In genomic region chr8:105563871-105564270, GRCm38 (mm10) we compare ENCODE assay signal across 24 mouse cellular contexts. TPM values are rescaled to one million over a fixed set of nuclear protein-coding genes. Genes with fewer than 3 reads are reported as not detected.
DNase-seq lines count a peak whose midpoint lies in the region; ATAC-seq and TF ChIP-seq lines count a peak whose summit lies in the region.
"Had no signal": no experiment of that assay in that cellular context is flagged by ENCODE, and none has a peak within 500 bp of the region (broad histone marks: within the 10 kb centered on the region; RNA-seq: fewer than 3 reads in every experiment).

No protein-coding gene starts in this region.

- peaks cover 38% of the 10 kb centered on the region for H3K79me2 ChIP-seq in myocyte (ENCODE audit: control insufficient read depth, insufficient read depth)

- H3K9ac ChIP-seq in intestine, postnatal 0 days (ENCODE audit: low read depth, low read length) = no peak overlapping the region
- H3K9ac ChIP-seq in intestine, embryonic 15.5 days = no peak overlapping the region
- no peak overlapping the region; the same call in 1 of the 2 replicates for H3K9ac ChIP-seq in lung, postnatal 0 days (replicated peaks; ENCODE audit: low read depth)
- H3K9ac ChIP-seq: forebrain, embryonic 12.5 days; liver, embryonic 14.5 days; midbrain, embryonic 12.5 days had no signal

- no peaks in the 10 kb centered on the region for H3K4me1 ChIP-seq in intestine, postnatal 0 days (replicated peaks; ENCODE audit: control insufficient read depth, insufficient read depth, low read length)
- H3K4me1 ChIP-seq in intestine, embryonic 15.5 days (replicated peaks) = peaks cover 20% of the 10 kb centered on the region
- H3K4me1 ChIP-seq in lung, postnatal 0 days (ENCODE audit: insufficient read depth, low read depth, low read length) = peaks cover 16% of the 10 kb centered on the region; the same call in 1 of the 2 replicates

- intact Hi-C loops in gastrocnemius, adult 2 months (cut with DNase I) = no loop called here

- no peak for TF ChIP-seq CTCF in gastrocnemius, adult 2 months (IDR thresholded peaks at IDR 0.05)
- no peak for TF ChIP-seq CTCF in intestine, postnatal 0 days (IDR thresholded peaks at IDR 0.05; ENCODE audit: low read depth)
- no peak for TF ChIP-seq CTCF in lung, postnatal 0 days (IDR thresholded peaks at IDR 0.05)

- H3K36me3 ChIP-seq in intestine, postnatal 0 days (ENCODE audit: control insufficient read depth, insufficient read depth) = peaks cover 9% of the 10 kb centered on the region
- H3K36me3 ChIP-seq in intestine, embryonic 15.5 days = no peaks in the 10 kb centered on the region
- H3K36me3 ChIP-seq in lung, postnatal 0 days (ENCODE audit: insufficient read depth, low read length) = no peaks in the 10 kb centered on the region
- H3K36me3 ChIP-seq in myocyte (ENCODE audit: control insufficient read depth, insufficient read depth) = no peaks in the 10 kb centered on the region

- no peak overlapping the region for H3ac ChIP-seq in myocyte (ENCODE audit: control insufficient read depth, insufficient read length)

- DNase-seq in gastrocnemius, adult 2 months = peak; percentile 20
- no peak for DNase-seq in gastrocnemius, postnatal 4 days (ENCODE audit: low spot score in 2 of 2)
- DNase-seq in lung, postnatal 0 days (ENCODE audit: low spot score) = peak; percentile 26
- no peak for DNase-seq in lung, postnatal 36 days
- DNase-seq: cerebellum, adult 18-20 months; cerebellum, postnatal 25 days; embryo, embryonic 11 days; gastrocnemius, postnatal 14 days; kidney, adult 8-10 months; kidney, postnatal 25 days; right cerebral cortex, postnatal 14 days; spleen, adult 18-20 months; thymus, adult 18-20 months; thymus, postnatal 4 days had no signal

- H3K4me3 ChIP-seq in gastrocnemius, adult 2 months = no peak overlapping the region; the same call in 1 of the 2 replicates
- no peak overlapping the region for H3K4me3 ChIP-seq in intestine, postnatal 0 days (ENCODE audit: low read depth, low read length)
- H3K4me3 ChIP-seq in intestine, embryonic 15.5 days (replicated peaks) = no peak overlapping the region
- H3K4me3 ChIP-seq in lung, postnatal 0 days (ENCODE audit: low read depth, low read length) = no peak overlapping the region
- no peak overlapping the region for H3K4me3 ChIP-seq in myocyte
- H3K4me3 ChIP-seq: forebrain, embryonic 12.5 days; limb, embryonic 10.5 days; midbrain, embryonic 12.5 days had no signal

- ATAC-seq in intestine, postnatal 0 days = no peak
- no peak for ATAC-seq in intestine, embryonic 15.5 days
- no peak for ATAC-seq in lung, postnatal 0 days

- peak overlapping the region; percentile 41; the same call in 1 of the 2 replicates for H3K27ac ChIP-seq in gastrocnemius, adult 2 months
- H3K27ac ChIP-seq in intestine, postnatal 0 days (ENCODE audit: low read depth, low read length) = peak overlapping the region; percentile 31; the same call in 1 of the 2 replicates
- no peak overlapping the region for H3K27ac ChIP-seq in intestine, embryonic 15.5 days
- H3K27ac ChIP-seq in lung, postnatal 0 days (ENCODE audit: low read length) = no peak overlapping the region
- H3K27ac ChIP-seq: forebrain, embryonic 12.5 days; limb, embryonic 10.5 days; liver, embryonic 14.5 days; midbrain, embryonic 12.5 days had no signal

- H3K27me3 ChIP-seq in intestine, postnatal 0 days (replicated peaks; ENCODE audit: control insufficient read depth, insufficient read depth, low read length) = no peaks in the 10 kb centered on the region
- no peaks in the 10 kb centered on the region for H3K27me3 ChIP-seq in intestine, embryonic 15.5 days (replicated peaks)
- no peaks in the 10 kb centered on the region for H3K27me3 ChIP-seq in lung, postnatal 0 days (replicated peaks; ENCODE audit: insufficient read depth, low read length)
- H3K27me3 ChIP-seq in myocyte (ENCODE audit: control insufficient read depth, insufficient read depth, insufficient read length) = no peaks in the 10 kb centered on the region
- H3K27me3 ChIP-seq: CH12.LX; forebrain, embryonic 12.5 days had no signal

- no peak for TF ChIP-seq POLR2A in myocyte (IDR thresholded peaks at IDR 0.05; ENCODE audit: insufficient read length, low read depth)

- peak overlapping the region; percentile 24 for H3K4me2 ChIP-seq in intestine, postnatal 0 days (replicated peaks; ENCODE audit: low read depth)
- no peak overlapping the region for H3K4me2 ChIP-seq in intestine, embryonic 15.5 days (replicated peaks)
- no peak overlapping the region for H3K4me2 ChIP-seq in lung, postnatal 0 days (replicated peaks; ENCODE audit: low read depth, low read length)
- peak overlapping the region; percentile 74 for H3K4me2 ChIP-seq in myocyte (ENCODE audit: low read depth)
- H3K4me2 ChIP-seq: forebrain, embryonic 12.5 days; midbrain, embryonic 12.5 days had no signal

- no peak for TF ChIP-seq EP300 in lung, postnatal 0 days (IDR thresholded peaks at IDR 0.05)

- H3K9me3 ChIP-seq in intestine, postnatal 0 days (ENCODE audit: control insufficient read depth) = no peaks in the 10 kb centered on the region
- no peaks in the 10 kb centered on the region for H3K9me3 ChIP-seq in intestine, embryonic 15.5 days
- no peaks in the 10 kb centered on the region for H3K9me3 ChIP-seq in lung, postnatal 0 days (ENCODE audit: low read length)
- H3K9me3 ChIP-seq: forebrain, embryonic 12.5 days; limb, embryonic 10.5 days; midbrain, embryonic 12.5 days had no signal

- 88% methylated on average over 1 of the region's 1 CpGs for WGBS in intestine, postnatal 0 days
- 88% methylated on average over 1 of the region's 1 CpGs for WGBS in intestine, embryonic 15.5 days
- 85% methylated on average over 1 of the region's 1 CpGs for WGBS in lung, postnatal 0 days

TF ChIP-seq in myocyte, 11 proteins besides CTCF, POLR2A, EP300 and RAD21:
- no peak for TF ChIP-seq MAX (IDR thresholded peaks at IDR 0.05; ENCODE audit: low read depth)
- no peak for TF ChIP-seq MYOG (IDR thresholded peaks at IDR 0.05; ENCODE audit: control insufficient read depth in 1 of 3, insufficient read depth in 1 of 3, insufficient read length in 2 of 3, low read depth in 2 of 3)
- TF ChIP-seq CEBPB (IDR thresholded peaks at IDR 0.05; ENCODE audit: insufficient read depth, poor library complexity, severe bottlenecking) = no peak
- no peak for TF ChIP-seq POLR2AphosphoS2 (IDR thresholded peaks at IDR 0.05; ENCODE audit: insufficient read length, low read depth)
- no peak for TF ChIP-seq USF1 (IDR thresholded peaks at IDR 0.05; ENCODE audit: low read depth)
- no peak for TF ChIP-seq SRF (IDR thresholded peaks at IDR 0.05; ENCODE audit: control insufficient read depth, insufficient read length, low read depth)
- TF ChIP-seq REST (IDR thresholded peaks at IDR 0.05; ENCODE audit: insufficient read depth, insufficient read length) = no peak
- TF ChIP-seq TCF3 (IDR thresholded peaks at IDR 0.05; ENCODE audit: insufficient read length, low read depth) = no peak
- no peak for TF ChIP-seq TCF12 (IDR thresholded peaks at IDR 0.05; ENCODE audit: insufficient read depth, poor library complexity, severe bottlenecking)
- no peak for TF ChIP-seq E2F4 (IDR thresholded peaks at IDR 0.05; ENCODE audit: insufficient read depth)
- no peak for TF ChIP-seq MYOD1 (IDR thresholded peaks at IDR 0.05; ENCODE audit: control insufficient read depth in 1 of 3, insufficient read length in 2 of 3, low read depth in 2 of 3)

RNA-seq across cellular contexts. Expression of gene Atp6v0d1, which starts 2.0 kb away (rescaled TPM):
- total RNA-seq in gastrocnemius, adult 2 months (2021) = 10 to 100 TPM; 40.3 to 41.6 TPM
- 10 to 100 TPM; 71.8 to 71.9 TPM for total RNA-seq in gastrocnemius, postnatal 4 days (2021)
- 140 and 151 TPM in 2 replicates for polyA plus RNA-seq in intestine, postnatal 0 days (2015; fragmentation: Nextera tagmentation; extraction: Ambion mirVana)
- polyA plus RNA-seq in intestine, embryonic 15.5 days (2015; fragmentation: Nextera tagmentation; extraction: Ambion mirVana) = 78.2 and 89.4 TPM in 2 replicates
- polyA plus RNA-seq in lung, postnatal 0 days (2015; fragmentation: Nextera tagmentation; extraction: Ambion mirVana) = 141 and 146 TPM in 2 replicates
- polyA plus RNA-seq in myocyte (2012; fragmentation: generic; extraction: Trizol) = 126 TPM

RNA-seq across cellular contexts. Expression of gene Ripor1, which starts 41.2 kb away (rescaled TPM):
- 10 to 100 TPM; 15.7 to 20.6 TPM for total RNA-seq in gastrocnemius, adult 2 months (2021)
- total RNA-seq in gastrocnemius, postnatal 4 days (2021) = 10 to 100 TPM; 31.9 to 32.4 TPM
- 10.2 and 10.3 TPM in 2 replicates for polyA plus RNA-seq in intestine, postnatal 0 days (2015; fragmentation: Nextera tagmentation; extraction: Ambion mirVana)
- polyA plus RNA-seq in intestine, embryonic 15.5 days (2015; fragmentation: Nextera tagmentation; extraction: Ambion mirVana) = 18.4 and 18.5 TPM in 2 replicates
- 25.5 and 28.5 TPM in 2 replicates for polyA plus RNA-seq in lung, postnatal 0 days (2015; fragmentation: Nextera tagmentation; extraction: Ambion mirVana)
- 47.6 TPM for polyA plus RNA-seq in myocyte (2012; fragmentation: generic; extraction: Trizol)

RNA-seq across cellular contexts. Expression of gene Hsd11b2, which starts 45.3 kb away (rescaled TPM):
- total RNA-seq in gastrocnemius, adult 2 months (2021) = not detected
- 10 to 100 TPM; 13.3 to 14.8 TPM for total RNA-seq in gastrocnemius, postnatal 4 days (2021)
- polyA plus RNA-seq in intestine, postnatal 0 days (2015; fragmentation: Nextera tagmentation; extraction: Ambion mirVana) = 1.1 and 4.1 TPM in 2 replicates
- polyA plus RNA-seq in intestine, embryonic 15.5 days (2015; fragmentation: Nextera tagmentation; extraction: Ambion mirVana) = 2.7 and 3.0 TPM in 2 replicates
- 1.8 and 2.9 TPM in 2 replicates for polyA plus RNA-seq in lung, postnatal 0 days (2015; fragmentation: Nextera tagmentation; extraction: Ambion mirVana)
- 0.59 TPM for polyA plus RNA-seq in myocyte (2012; fragmentation: generic; extraction: Trizol)
- total RNA-seq: CH12.LX; left cerebral cortex, adult 8-10 months; monocyte, adult 5-6 weeks had no signal

Comparison
In these comparisons a context has a peak if more than half of its experiments do, and no peak if none do; other contexts are left out.
1. DNase-seq: peak in gastrocnemius, adult 2 months (single experiment) and lung, postnatal 0 days (single experiment); none in gastrocnemius, postnatal 4 days (0 of 2) and lung, postnatal 36 days (single experiment).
2. H3K27ac ChIP-seq: peak in gastrocnemius, adult 2 months (single experiment) and intestine, postnatal 0 days (single experiment); none in intestine, embryonic 15.5 days (single experiment) and lung, postnatal 0 days (single experiment).
3. H3K4me2 ChIP-seq: peak in intestine, postnatal 0 days (single experiment) and myocyte (single experiment); none in intestine, embryonic 15.5 days (single experiment) and lung, postnatal 0 days (single experiment).